Mouse (Mus musculus): ENCODE measurements at regions not wholly inside any gene's neighbourhood (a gene's known extent, or its start where the extent isn't known, plus 50 kb on each side); places are given as distances from the start of the nearest gene placed in this dataset.
A peak's percentile ranks its signal among the peaks of the same experiment; 100 is the strongest.

DNA sequence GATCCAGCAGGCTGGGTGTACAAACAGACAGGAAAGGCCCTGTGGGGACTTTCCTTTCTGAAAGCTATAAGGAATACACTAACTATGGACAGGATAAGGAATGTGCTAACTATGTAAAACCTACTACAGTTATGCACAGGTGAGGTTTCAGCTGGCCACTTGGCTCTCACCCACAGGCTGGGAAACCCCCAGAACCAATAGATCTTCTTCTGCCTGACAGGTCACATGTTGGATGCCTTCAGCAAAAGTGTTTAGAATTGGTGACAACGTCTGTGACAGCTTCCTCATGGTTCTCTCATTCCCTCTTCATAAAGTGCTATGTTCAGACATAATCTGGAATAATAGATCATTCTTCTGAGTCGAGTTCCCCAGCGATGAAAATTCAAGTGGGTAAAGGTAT is 356.0 kb downstream of the Adgrl2 start:
- Histone ChIP-seq H3K36me3 (replicated peaks; ENCODE audit: low read length) (no peaks in the 10 kb centered on the region), H3K4me1 (no peaks in the 10 kb centered on the region), H3K27me3 (replicated peaks) (no peaks in the 10 kb centered on the region), H3K9me3 (peaks cover 15% of the 10 kb centered on the region), H3K4me3 (replicated peaks) (no peak overlapping the region)
- TF ChIP-seq FLI1 (IDR thresholded peaks at IDR 0.05; ENCODE audit: low read length) (no peak), GATA1 (IDR thresholded peaks at IDR 0.05; ENCODE audit: borderline replicate concordance, low read length) (no peak)

DNA sequence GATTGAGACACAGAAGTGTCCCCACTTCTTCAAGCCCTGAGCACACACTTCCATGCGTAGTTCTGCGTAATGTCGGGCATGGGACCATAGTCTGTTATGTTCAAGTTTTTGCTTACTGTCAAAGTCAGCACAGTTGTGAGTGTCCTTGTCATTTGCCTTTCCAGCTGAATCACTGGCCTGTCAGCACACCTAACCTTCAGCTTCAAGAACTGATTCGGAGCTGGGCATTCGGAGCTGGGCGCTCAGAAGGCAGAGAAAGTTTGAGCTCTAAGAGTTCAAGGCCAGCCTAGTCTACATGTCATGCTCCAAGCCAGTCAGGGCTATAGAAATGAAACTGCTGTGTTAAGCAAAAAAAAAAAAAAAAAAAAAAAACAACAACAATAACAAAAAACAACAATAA is 357.1 kb downstream of the Adgrl2 start:
- Histone ChIP-seq H3K9me3 (peaks cover 10% of the 10 kb centered on the region; the same call in 1 of the 2 replicates), H3K36me3 (replicated peaks; ENCODE audit: low read length) (no peaks in the 10 kb centered on the region), H3K4me1 (no peaks in the 10 kb centered on the region), H3K4me3 (replicated peaks) (no peak overlapping the region), H3K27me3 (replicated peaks) (no peaks in the 10 kb centered on the region)
- TF ChIP-seq FLI1 (IDR thresholded peaks at IDR 0.05; ENCODE audit: low read length) (no peak), GATA1 (IDR thresholded peaks at IDR 0.05; ENCODE audit: borderline replicate concordance, low read length) (no peak)

DNA sequence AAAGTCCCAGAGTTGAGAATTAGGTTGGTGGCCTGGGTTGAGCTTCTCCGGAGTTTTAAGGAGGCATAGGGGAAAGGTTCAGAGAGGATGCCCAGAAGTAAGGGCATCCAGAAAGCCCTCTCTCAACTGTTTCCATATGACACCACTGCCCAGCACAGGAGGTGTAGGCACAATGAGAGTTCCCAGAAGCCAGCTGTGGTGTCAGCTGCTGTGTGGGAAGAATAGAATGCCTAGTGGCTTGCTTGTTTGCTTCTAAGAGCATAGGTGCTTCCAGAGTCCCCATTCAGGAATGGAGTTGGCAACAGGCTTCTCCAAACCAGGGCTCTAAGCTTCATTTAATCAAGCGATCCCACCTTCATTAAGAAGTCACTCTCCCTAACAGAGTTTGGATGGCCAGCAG is 357.9 kb downstream of the Adgrl2 start:
- no peaks in the 10 kb centered on the region for H3K36me3 ChIP-seq (replicated peaks; ENCODE audit: low read length)
- peaks cover 7% of the 10 kb centered on the region; the same call in 1 of the 2 replicates for H3K9me3 ChIP-seq
- TF ChIP-seq GATA1 (IDR thresholded peaks at IDR 0.05; ENCODE audit: borderline replicate concordance, low read length) (no peak), FLI1 (IDR thresholded peaks at IDR 0.05; ENCODE audit: low read length) (no peak)
- H3K27me3 ChIP-seq (replicated peaks): no peaks in the 10 kb centered on the region
- no peak overlapping the region for H3K4me3 ChIP-seq (replicated peaks)
- H3K4me1 ChIP-seq: no peaks in the 10 kb centered on the region

DNA sequence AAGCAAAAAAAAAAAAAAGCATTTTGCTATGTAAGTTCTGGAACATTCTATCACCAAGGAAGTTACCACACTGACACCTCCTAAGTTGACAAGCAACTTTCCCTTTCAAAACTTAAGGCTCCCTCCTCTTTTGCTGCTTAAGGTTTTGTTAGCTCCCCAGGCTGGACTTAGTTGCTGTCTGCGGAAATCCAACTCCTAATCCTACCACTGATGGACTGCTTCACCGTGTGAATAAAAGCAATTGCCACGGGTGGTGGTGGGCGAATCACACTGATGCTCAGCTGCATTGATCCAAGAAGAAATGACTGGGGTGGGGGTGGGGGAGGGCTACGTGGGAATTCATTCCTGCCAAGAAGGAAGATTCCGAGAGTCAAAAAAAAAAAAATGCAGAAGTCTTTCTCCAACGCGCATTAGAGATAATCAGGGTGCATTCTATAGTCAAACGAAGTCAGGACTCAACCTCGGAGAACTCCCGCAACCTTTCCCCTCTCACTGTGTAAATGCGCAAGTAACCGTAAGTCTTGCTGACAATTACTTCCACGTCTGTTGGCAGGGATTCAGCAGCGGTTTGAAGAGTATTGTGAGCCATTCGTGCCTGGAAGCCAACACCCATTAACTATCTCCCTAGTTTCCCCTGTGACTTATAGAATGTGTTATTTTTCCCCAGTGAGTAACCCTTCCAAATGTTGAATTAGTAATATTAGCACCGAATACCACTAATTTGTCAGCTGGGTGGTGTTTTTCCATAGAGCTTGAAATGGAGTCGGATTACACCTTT is 358.8 kb downstream of the Adgrl2 start:
- no peaks in the 10 kb centered on the region for H3K36me3 ChIP-seq (replicated peaks; ENCODE audit: low read length)
- no peaks in the 10 kb centered on the region for H3K4me1 ChIP-seq
- H3K27me3 ChIP-seq (replicated peaks): no peaks in the 10 kb centered on the region
- H3K9me3 ChIP-seq: no peaks in the 10 kb centered on the region
- TF ChIP-seq FLI1 (IDR thresholded peaks at IDR 0.05; ENCODE audit: low read length) (no peak; the same call in 1 of the 2 replicates), GATA1 (IDR thresholded peaks at IDR 0.05; ENCODE audit: borderline replicate concordance, low read length) (no peak)
- H3K4me3 ChIP-seq (replicated peaks): no peak overlapping the region

DNA sequence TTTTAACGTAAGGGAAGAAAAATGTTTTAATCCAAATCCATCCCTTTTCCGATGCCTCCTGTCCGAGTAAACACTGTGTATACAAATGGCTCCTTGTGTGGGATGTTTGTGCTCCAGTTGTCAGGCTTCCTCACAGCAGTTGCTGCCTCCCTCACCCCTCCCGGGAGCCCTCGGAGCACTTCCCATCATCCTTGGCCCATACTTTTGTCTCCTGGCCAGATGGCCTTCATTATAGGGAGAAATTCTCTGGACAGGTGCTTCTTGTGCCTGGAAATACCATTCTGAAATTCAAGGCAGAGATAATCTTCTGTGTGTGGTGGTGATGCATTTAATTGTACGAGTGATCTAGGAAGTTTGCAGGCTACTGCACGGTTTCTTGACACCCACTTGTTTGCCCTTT is 359.5 kb downstream of the Adgrl2 start:
- TF ChIP-seq FLI1 (IDR thresholded peaks at IDR 0.05; ENCODE audit: low read length) (no peak), GATA1 (IDR thresholded peaks at IDR 0.05; ENCODE audit: borderline replicate concordance, low read length) (no peak)
- Histone ChIP-seq H3K4me3 (replicated peaks) (no peak overlapping the region), H3K9me3 (no peaks in the 10 kb centered on the region), H3K27me3 (replicated peaks) (no peaks in the 10 kb centered on the region), H3K36me3 (replicated peaks; ENCODE audit: low read length) (no peaks in the 10 kb centered on the region), H3K4me1 (no peaks in the 10 kb centered on the region)

DNA sequence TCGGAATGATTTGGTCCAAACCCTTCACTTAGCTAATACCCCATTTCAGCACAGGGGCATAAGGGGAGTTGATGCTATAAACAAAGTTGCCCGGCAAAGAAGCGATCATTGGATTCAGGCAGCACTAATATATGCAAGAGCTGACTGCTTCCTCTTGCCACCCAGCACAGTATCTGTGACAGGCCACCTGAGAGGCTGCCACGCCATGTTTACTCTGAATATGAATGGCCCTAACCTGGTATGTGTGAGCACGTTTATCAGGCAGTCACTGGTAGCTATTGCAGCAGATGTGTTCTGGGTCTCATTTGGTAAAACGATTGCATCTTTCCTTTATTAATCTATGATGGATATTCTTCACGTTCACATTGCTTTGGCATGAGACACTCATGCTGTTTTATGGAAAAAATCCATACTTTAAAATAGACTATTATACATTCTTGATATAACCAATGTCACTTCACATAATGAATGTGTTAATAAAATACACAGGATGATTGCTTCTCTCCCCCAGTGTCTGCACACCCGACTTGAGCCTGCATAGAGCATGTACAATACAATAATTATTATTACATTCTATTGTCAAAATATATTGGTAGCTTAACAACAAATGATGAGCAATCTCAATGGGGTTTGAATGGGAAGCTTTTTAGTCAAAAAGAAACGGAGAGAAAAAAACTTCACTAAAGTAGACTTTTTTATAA is 375.2 kb downstream of the Adgrl2 start:
- H3K9me3 ChIP-seq: peaks cover 8% of the 10 kb centered on the region
- H3K27me3 ChIP-seq (replicated peaks): no peaks in the 10 kb centered on the region
- peak overlapping the region; percentile 24 for H3K4me3 ChIP-seq (replicated peaks)
- TF ChIP-seq FLI1 (IDR thresholded peaks at IDR 0.05; ENCODE audit: low read length) (no peak), GATA1 (IDR thresholded peaks at IDR 0.05; ENCODE audit: borderline replicate concordance, low read length) (no peak)
- no peaks in the 10 kb centered on the region for H3K36me3 ChIP-seq (replicated peaks; ENCODE audit: low read length)
- no peaks in the 10 kb centered on the region for H3K4me1 ChIP-seq

DNA sequence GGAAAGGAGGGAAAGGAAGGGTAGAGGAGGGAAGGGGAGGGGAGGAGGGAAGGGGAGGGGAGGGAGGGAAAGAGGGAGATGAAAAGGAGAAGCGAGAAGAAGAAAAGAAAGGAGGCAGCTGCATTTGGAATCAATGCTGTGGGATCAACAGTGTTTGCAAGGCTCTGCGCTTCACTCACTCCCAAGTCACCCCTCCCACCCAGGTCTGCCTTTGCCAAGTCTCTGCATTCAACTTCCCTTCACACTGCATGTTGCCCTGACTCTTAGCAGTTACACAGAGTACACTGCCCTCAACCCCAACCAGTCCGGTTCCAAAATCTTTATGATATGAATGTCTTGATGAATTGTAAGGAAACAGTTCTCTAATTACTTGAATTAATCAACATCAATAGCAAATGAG is 376.9 kb downstream of the Adgrl2 start:
- H3K9me3 ChIP-seq: peaks cover 8% of the 10 kb centered on the region
- H3K27me3 ChIP-seq (replicated peaks): no peaks in the 10 kb centered on the region
- no peak overlapping the region for H3K4me3 ChIP-seq (replicated peaks)
- H3K4me1 ChIP-seq: no peaks in the 10 kb centered on the region
- H3K36me3 ChIP-seq (replicated peaks; ENCODE audit: low read length): no peaks in the 10 kb centered on the region
- no peak for TF ChIP-seq FLI1 (IDR thresholded peaks at IDR 0.05; ENCODE audit: low read length)
- TF ChIP-seq GATA1 (IDR thresholded peaks at IDR 0.05; ENCODE audit: borderline replicate concordance, low read length): no peak

DNA sequence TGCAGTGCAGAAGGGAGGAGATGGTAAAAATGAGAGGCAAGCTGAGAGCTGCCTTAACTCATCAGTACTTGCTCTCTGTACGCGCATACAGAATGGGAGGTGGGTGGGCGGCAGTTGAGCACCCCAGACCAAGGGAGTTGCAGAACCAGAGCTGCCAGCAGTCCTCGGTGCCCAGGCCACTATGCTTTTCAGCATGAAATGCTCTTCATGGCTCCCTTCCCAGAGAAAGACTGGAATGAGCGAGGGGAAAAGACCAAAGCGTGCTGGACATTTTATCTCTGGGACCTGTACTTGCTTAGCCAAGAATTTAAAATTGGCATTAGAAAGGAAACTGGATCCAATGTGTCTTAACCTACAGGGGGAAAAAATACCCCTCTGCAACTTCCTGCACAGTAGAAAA is 387.1 kb downstream of the Adgrl2 start:
- no peaks in the 10 kb centered on the region for H3K27me3 ChIP-seq (replicated peaks)
- no peak overlapping the region for H3K4me3 ChIP-seq (replicated peaks)
- TF ChIP-seq GATA1 (IDR thresholded peaks at IDR 0.05; ENCODE audit: borderline replicate concordance, low read length) (no peak), FLI1 (IDR thresholded peaks at IDR 0.05; ENCODE audit: low read length) (no peak)
- no peaks in the 10 kb centered on the region for H3K4me1 ChIP-seq
- no peaks in the 10 kb centered on the region for H3K9me3 ChIP-seq
- no peaks in the 10 kb centered on the region for H3K36me3 ChIP-seq (replicated peaks; ENCODE audit: low read length)

DNA sequence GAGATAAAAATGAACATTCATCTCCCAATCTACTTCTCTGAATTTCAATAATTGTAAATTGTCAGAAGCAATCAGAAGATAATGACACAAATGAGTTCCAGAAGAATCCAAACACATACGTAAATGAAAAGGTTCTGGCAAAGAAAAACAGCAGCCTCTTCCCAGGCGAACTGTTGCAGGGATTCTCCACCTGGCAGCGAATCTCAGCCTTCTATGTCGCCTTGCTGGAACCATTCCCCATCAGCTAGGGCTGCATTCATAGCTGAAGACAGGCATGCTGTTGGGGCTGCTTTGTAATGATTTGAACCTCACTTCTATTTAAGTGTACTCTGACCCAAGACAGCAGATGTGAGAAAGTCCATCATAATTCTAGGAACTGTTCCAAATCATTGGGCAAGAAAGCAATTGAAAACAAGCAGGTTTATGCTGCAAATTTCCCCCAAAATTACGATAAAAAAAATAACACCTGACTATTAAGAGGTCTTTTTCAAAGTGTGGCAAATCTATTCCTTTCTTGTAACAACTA is 387.6 kb downstream of the Adgrl2 start:
- H3K9me3 ChIP-seq: no peaks in the 10 kb centered on the region
- TF ChIP-seq GATA1 (IDR thresholded peaks at IDR 0.05; ENCODE audit: borderline replicate concordance, low read length) (no peak), FLI1 (IDR thresholded peaks at IDR 0.05; ENCODE audit: low read length) (no peak)

DNA sequence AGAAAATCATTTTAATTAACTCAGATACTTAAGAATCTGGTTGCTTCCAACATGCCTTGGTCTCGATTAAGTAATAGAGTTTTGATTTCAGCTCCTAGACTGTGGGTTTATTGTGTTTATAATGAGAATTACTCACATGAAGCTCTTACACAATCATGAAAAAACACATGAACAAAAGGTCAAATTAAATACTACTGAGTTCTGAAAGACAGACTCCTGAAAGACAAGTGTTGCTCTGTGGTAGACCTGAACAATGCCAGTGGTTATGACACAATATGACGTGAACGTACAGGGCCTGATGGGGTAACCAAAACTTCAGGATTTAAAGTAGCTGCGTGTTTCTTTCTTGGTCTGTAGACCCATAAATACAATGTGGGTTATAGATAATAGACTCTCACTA is 394.8 kb downstream of the Adgrl2 start:
- no peak for TF ChIP-seq FLI1 (IDR thresholded peaks at IDR 0.05; ENCODE audit: low read length)
- TF ChIP-seq GATA1 (IDR thresholded peaks at IDR 0.05; ENCODE audit: borderline replicate concordance, low read length): no peak

More for the DNA sequence above, 387.6 kb downstream of the Adgrl2 start:
- no peak overlapping the region for H3K4me3 ChIP-seq (replicated peaks)
- no peaks in the 10 kb centered on the region for H3K27me3 ChIP-seq (replicated peaks)
- no peaks in the 10 kb centered on the region for H3K4me1 ChIP-seq
- H3K36me3 ChIP-seq (replicated peaks; ENCODE audit: low read length): no peaks in the 10 kb centered on the region

More for the DNA sequence above, 394.8 kb downstream of the Adgrl2 start:
- Histone ChIP-seq H3K4me1 (no peaks in the 10 kb centered on the region), H3K27me3 (replicated peaks) (no peaks in the 10 kb centered on the region), H3K36me3 (replicated peaks; ENCODE audit: low read length) (no peaks in the 10 kb centered on the region), H3K4me3 (replicated peaks) (no peak overlapping the region), H3K9me3 (no peaks in the 10 kb centered on the region)

All from megakaryocyte, embryonic 14.5 days (primary cell).